Mouse (Mus musculus): ENCODE results near the gene Cd177.

- TF ChIP-seq MXI1 (IDR thresholded peaks at IDR 0.05; ENCODE audit: low read depth, low read length) (no peak), ZNF384 (IDR thresholded peaks at IDR 0.05; ENCODE audit: low read depth, low read length) (no peak), MEF2A (IDR thresholded peaks at IDR 0.05; ENCODE audit: extremely low read depth, insufficient replicate concordance, low read depth, low read length, poor library complexity, severe bottlenecking) (no peak), CHD1 (IDR thresholded peaks at IDR 0.05; ENCODE audit: low read depth, low read length) (no peak), CTCF (IDR thresholded peaks at IDR 0.05 in 2 of 3, conservative IDR thresholded peaks at IDR 0.05 in 1 of 3; ENCODE audit: control insufficient read depth in 1 of 3, insufficient read depth in 1 of 3, low read depth in 2 of 3, low read length in 3 of 3, poor library complexity in 1 of 3, severe bottlenecking in 1 of 3) (no peak), TCF12 (IDR thresholded peaks at IDR 0.05; ENCODE audit: low read depth, low read length) (no peak), USF1 (IDR thresholded peaks at IDR 0.05; ENCODE audit: low read depth, low read length) (no peak)
Observed at GRCm38 (mm10) chr7:24761161-24761560, 1.1 kb upstream of the Cd177 start.
